Mouse (Mus musculus) 3134 (cell line): ENCODE results near the gene Rps6ka3.

Source experiments
- DNase-seq: peaks from one replicate; pipeline ENCODE4 v3.0.0-alpha.2; 2011; ENCODE audit warnings: low spot score; ENCODE audit not compliant: insufficient read length; ENCODE audit errors: extremely low read depth

Rps6ka3 gene

GRCm38 (mm10) chrX:159315293-159315692 lies 105.2 kb downstream of the Rps6ka3 start:
- DNase-seq = no peak

- peak; percentile 10 for DNase-seq
These were observed 111.2 kb downstream of the Rps6ka3 start for GRCm38 (mm10) chrX:159321342-159321741.

DNA sequence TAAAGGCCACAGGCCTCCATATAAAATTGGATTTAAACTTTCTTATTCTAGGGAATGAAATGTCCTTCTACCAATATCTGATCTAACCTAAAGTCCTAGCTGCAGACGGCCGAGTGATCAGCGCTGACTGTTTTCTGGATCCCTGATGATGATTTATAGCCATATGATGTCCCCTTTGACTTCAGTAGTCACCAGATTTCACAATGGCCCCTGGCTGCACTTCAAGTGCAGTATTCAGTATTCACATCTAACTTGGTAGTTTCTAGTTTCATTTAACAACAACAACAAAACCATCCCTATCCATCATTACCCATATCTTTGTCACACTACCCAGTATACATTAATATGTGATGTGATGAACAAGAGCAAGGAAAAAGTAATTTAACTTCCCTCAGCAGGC lies 154.4 kb downstream of the Rps6ka3 start:
- no peak for DNase-seq

- DNase-seq = peak; percentile 98
These were observed 162.0 kb downstream of the Rps6ka3 start, which contains the start of gene Eif1ax for GRCm38 (mm10) chrX:159371831-159372752. TSS of gene Eif1ax (plus strand) at chrX:159372178.

DNA sequence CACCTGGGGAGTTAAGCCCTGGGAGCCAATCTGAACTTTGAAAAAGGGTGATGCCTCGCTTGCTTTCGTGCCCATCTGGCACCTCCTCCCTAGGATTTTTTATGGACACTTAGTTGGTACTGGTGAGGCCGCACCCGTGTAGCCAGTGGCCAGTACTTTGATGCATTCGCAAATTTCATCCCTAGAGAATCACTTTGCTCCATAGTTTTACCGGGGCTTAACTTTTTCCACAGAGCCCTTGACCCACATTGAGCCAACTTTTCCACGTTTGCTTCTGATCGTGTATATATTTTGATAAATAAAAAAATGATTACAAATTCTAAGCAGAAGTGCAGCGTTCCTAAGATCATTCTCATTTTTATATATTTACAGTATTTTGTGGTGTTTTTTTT lies 162.6 kb downstream of the Rps6ka3 start:
- no peak for DNase-seq

DNA sequence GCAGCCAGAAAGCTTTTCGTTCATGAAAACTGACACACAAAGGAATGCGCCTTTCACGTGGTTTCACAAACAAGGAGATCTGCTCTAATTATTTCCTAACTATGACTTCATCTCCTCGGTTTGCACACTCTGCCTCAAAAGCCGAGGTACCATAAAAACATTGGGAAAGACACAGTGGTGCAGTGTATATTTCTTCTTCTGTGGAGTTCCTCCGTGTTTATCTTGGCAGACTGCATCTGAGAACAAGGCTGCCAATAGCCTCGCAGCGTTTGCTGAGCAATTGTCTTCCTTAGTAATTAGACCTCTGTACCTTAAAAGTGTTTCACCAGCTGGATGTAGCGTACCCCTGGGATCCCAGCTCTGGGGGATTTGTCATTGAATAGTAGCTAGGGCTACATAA lies 177.0 kb downstream of the Rps6ka3 start:
- no peak for DNase-seq

GRCm38 (mm10) chrX:159388953-159389352 lies 178.8 kb downstream of the Rps6ka3 start:
- DNase-seq = no peak

DNA sequence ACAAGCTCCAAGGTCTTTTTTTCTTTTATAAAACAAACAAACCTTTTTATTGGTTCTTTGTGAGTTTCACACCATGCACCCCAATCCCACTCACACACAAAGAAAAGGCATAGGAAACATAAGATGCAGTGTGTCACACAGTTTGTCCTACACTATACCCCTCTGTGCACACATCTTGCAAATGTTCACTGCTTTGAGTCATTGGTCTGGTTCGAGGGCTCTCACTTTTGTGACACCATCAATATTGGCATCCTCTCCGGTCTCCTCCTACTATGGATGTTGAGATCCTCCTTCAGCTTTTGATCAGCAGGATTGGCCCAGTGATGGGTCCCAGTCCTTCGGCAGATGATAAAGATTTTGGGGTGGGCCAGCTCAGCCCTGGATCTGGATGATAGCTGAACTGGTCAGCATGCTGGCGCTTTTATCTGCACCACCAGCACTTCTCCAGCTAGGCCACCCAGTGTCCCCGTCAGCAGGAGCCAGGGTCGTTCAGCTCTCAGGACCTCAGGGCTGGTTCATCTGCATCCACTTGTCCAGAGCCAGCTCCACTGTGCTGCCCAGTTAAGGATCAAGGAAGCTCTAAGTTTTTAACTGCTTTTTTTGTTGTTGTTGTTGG lies 180.3 kb downstream of the Rps6ka3 start:
- no peak for DNase-seq

GRCm38 (mm10) chrX:159391239-159391638 lies 181.1 kb downstream of the Rps6ka3 start:
- no peak for DNase-seq

GRCm38 (mm10) chrX:159409253-159409652 lies 199.1 kb downstream of the Rps6ka3 start:
- peak; percentile 7 for DNase-seq

GRCm38 (mm10) chrX:159414130-159414828 lies 204.2 kb downstream of the Rps6ka3 start, which contains the start of gene Map7d2:
TSS of gene Map7d2 (plus strand) at chrX:159414572.
- DNase-seq = no peak

- DNase-seq = peak; percentile 2
These were observed 204.9 kb downstream of the Rps6ka3 start for GRCm38 (mm10) chrX:159414829-159415673.
